In the genomic region with DNA sequence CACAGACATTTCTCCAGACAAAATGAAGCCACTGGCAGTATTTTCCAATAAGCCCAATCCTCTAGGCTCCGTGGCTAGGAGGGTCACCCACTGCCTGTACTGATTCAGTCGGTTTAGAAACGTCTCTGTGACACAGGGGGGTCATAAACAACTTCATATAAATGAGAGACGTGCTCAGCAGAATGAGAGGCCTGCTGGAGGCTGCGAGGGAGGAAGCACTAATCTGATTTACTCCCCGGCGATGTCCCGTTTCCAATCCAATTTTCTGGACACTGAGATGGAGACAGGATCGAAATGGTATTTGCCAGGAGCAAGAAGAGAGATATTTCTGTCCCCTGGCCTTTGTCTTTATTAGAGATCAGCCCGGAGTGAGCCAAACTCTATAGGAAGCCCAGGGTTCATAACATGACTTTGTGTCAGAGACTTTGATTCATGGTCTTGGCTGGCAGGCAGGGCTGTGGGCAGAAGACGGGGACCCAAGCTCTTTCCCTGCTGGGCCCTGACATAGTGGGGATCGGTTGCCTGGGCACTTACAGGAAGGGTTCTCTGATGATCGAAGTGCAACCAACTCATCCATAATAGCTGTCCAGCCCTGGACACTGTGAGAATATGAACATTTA, we compare ENCODE assay signal across 9 mouse cellular contexts.
DNase-seq lines count a peak whose midpoint lies in the region; ATAC-seq lines count a peak whose summit lies in the region.
"Had no signal": no experiment of that assay in that cellular context is flagged by ENCODE, and none has a peak within 500 bp of the region (broad histone marks: within the 10 kb centered on the region; RNA-seq: fewer than 3 reads in every experiment).

No protein-coding gene starts in this region.

- no peak overlapping the region for H3K9ac ChIP-seq in hindbrain, embryonic 13.5 days

- H3K4me3 ChIP-seq in heart, embryonic 10.5 days: no peak overlapping the region
- no peak overlapping the region for H3K4me3 ChIP-seq in hindbrain, embryonic 13.5 days

- peak overlapping the region; percentile 53 for H3K27ac ChIP-seq in heart, embryonic 10.5 days
- H3K27ac ChIP-seq in hindbrain, embryonic 13.5 days: peak overlapping the region; percentile 30

- no peaks in the 10 kb centered on the region for H3K27me3 ChIP-seq in heart, embryonic 10.5 days (ENCODE audit: insufficient read depth, poor library complexity, severe bottlenecking)
- H3K27me3 ChIP-seq in hindbrain, embryonic 13.5 days: 0 out of 2 replicates have a peak, but pooled peaks cover 3% of the 10 kb centered on the region

- no peak for ATAC-seq in hindbrain, embryonic 13.5 days (ENCODE audit: low FRiP score)

- DNase-seq in heart, embryonic 10.5 days (ENCODE audit: low spot score): no peak
- no peak for DNase-seq in heart, adult 8-10 months (ENCODE audit: low spot score)
- DNase-seq in left cerebral cortex, postnatal 4 days: peak; percentile 39
- DNase-seq in left cerebral cortex, postnatal 25 days (ENCODE audit: low spot score in 2 of 2): no peak
- DNase-seq in MN1 (ENCODE audit: low spot score): peak; percentile 25
- DNase-seq in frontal cortex, postnatal 14 days (ENCODE audit: low spot score in 2 of 2): no peak
- no peak for DNase-seq in right cerebral cortex, adult 18-20 months
- DNase-seq: kidney, postnatal 10 days had no signal

- WGBS in heart, embryonic 10.5 days: 73% methylated on average over 13 of the region's 13 CpGs
- 52% methylated on average over 13 of the region's 13 CpGs for WGBS in hindbrain, embryonic 13.5 days

- H3K4me2 ChIP-seq in hindbrain, embryonic 13.5 days: no peak overlapping the region

- intact Hi-C loops in left cerebral cortex, postnatal 4 days (cut with DNase I): no loop called here
- intact Hi-C loops in left cerebral cortex, postnatal 25 days (cut with DNase I): no loop called here

- peaks cover 52% of the 10 kb centered on the region for H3K4me1 ChIP-seq in heart, embryonic 10.5 days
- H3K4me1 ChIP-seq in hindbrain, embryonic 13.5 days (replicated peaks): peaks cover 45% of the 10 kb centered on the region

- no peaks in the 10 kb centered on the region for H3K9me3 ChIP-seq in heart, embryonic 10.5 days
- H3K9me3 ChIP-seq in hindbrain, embryonic 13.5 days: no peaks in the 10 kb centered on the region

- no peaks in the 10 kb centered on the region for H3K36me3 ChIP-seq in heart, embryonic 10.5 days
- no peaks in the 10 kb centered on the region for H3K36me3 ChIP-seq in hindbrain, embryonic 13.5 days

Comparison
In these comparisons a context has a peak if more than half of its experiments do, and no peak if none do; other contexts are left out.
1. DNase-seq: peak in left cerebral cortex, postnatal 4 days (single experiment) and MN1 (single experiment); none in heart, embryonic 10.5 days (single experiment), heart, adult 8-10 months (single experiment), left cerebral cortex, postnatal 25 days (0 of 2), frontal cortex, postnatal 14 days (0 of 2) and right cerebral cortex, adult 18-20 months (single experiment).